Mouse (Mus musculus) mouse embryonic stem cell (cell line): ENCODE measurements around the gene Hepacam.

ENCODE experiments used
- in situ Hi-C, 2 experiments: fragments of 300-500 bp; cut with MboI; formaldehyde crosslinking; loops; 1 replicate in 1 of 2; 3 replicates in 1 of 2; pipeline ENCODE4 v1.14.3; 2019 to 2020; ENCODE audit warnings: low sequenced_read_pairs in 2 of 2, low pct_unique_long_range_greater_than_20kb in 1 of 2, mixed read lengths in 1 of 2; ENCODE audit not compliant: unreplicated experiment in 1 of 2

The Hepacam gene

DNA sequence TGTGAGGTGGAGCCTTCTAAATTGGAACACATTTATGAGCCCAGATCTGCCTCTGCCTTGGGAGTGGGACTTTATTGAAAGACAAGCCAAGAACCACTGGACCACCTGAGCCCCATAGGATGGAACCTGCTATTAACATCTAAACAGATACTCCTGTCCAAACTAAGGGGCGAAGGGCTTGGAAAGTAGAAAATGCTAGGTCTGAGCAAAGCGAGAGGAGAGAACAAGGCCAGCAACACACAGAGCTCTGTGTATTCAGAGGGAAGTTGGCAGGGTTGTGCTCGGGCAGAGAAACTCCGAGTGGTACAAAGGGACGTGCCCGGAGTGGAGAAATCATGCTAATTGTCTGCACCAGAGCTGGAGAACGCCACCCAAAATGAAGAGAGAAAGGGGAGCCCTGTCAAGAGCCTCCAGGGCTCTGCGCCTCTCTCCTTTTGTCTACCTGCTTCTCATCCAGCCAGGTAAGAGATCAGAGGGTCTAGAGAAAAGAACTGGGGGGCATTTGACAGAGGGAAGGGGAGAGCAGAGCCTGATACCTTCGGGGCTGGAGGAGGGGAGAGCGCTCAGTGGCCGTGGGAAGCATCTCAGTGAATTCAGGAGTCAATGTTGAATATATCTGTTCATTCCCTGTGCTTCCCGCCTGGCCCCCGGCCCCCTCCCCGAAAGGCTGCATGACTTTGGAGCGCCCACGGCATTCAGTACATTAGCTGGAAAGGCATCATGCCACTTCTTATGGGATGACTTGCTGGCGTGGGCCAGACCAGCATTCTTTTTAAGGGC, at the start of gene Hepacam:
Gene Hepacam, plus strand, starts transcription at position 51 of the 780 bp plus-strand sequence.
- in situ Hi-C loops: no loop called here

DNA sequence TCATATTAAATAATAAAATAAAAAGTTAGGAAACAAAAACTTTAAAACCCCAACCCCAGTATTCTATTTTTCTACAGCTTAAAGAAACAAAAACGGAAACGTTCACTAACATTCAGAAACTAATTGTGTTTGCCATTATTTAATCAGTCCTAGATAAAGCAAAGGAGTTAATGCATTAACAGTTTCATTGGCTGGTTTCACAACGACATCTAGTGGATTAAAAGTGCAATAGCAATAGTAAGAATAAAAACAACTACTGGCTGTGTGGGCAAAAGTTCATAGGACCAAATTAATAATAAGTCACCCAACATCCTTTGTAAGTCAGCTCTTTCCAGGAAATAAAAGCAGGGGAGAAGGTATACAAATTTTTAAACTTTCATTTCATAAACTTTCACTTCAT, 37.7 kb upstream of the Hepacam start:
- in situ Hi-C loops: no loop called here

DNA sequence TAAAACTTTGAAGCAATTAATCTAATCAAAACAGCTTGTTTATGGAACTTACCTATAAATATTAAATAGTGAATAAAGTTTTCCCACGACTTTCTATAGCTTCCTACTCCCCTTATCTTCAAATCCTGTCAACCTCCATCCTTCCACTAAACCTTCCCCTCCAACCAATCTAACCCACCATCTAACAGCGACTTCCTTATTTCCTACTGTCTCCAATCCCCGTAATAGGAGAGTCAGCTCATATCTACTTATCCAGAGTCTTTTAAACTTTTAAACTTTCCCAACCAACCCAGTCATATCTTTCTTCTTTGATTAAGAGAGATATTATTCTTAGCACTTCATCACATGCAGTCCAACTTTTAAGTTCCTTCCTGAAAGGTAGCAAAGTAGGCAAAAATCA, 21.7 kb upstream of the Hepacam start:
- in situ Hi-C loops: no loop called here

DNA sequence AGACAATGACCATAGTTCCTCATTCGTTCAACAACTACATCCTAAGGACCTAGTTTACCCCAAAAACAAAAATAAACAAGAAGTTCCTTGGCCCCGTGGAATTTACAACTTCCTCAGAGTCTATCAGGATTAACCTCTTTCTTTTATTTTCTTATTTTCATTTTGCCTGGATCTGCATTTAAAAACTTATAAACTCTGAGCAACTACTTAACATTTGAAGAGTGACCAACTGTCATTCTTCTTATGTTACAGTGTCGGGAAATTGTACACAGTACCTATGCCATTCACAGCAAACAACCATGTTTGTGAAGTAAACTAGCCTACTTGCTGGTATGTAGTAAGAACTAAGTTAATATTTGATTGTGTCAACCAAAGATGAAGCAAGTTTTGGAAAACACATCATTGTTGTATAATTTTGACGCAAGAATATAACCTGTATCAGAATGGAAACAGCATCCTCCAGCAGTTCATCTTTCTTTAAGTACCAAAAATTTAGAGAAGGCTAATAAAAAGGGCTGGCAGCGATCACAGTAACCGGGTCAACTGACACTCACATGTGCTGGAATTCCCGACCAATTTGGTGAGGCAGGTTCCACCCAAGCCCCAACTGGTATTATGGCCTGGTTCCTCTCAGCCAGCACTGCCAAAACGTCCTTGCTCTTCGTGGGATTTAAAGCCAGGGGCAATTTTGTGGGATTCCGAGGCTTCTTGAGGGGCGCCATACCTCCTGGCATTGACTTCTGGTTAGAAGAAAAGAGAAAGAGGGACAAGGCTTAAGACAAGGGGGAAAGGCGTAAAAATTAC, 19.8 kb upstream of the Hepacam start:
- in situ Hi-C loops: no loop called here

DNA sequence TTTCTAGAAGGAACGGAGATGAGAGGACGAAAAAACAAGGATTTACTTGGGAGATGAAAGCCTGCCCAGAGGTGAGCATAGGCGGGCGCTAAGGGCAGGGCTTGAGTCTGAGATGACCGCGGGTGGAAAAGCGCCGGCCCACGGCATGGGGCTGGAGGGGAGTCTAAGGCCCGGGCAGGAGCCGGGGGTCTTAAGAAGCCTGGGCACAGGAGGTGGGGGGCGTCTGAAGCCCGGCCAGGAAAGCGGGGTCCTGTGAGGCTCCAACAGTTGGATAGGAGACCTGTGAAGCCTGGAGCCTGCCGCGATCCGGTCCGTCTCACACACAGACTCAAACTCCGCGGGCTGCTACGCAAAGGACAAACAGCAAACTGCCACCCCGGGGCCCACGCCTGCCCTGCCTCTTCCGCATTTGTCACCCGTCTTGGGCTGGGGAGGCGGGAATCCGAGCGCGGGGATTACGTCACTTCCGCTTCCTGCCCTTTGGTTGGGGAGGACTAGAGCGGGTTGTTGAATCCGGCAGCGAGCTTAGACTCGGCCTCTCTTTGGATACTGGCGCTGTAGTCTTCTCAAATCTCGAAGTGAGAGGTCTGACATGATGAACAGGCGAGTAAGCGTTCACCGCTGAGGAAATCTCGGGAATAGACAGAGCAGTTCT, 19.0 kb upstream of the Hepacam start, which contains the start of gene Ccdc15:
Gene Ccdc15, minus strand, starts transcription at position 445 of the 655 bp plus-strand sequence.
- in situ Hi-C loops: no loop called here

DNA sequence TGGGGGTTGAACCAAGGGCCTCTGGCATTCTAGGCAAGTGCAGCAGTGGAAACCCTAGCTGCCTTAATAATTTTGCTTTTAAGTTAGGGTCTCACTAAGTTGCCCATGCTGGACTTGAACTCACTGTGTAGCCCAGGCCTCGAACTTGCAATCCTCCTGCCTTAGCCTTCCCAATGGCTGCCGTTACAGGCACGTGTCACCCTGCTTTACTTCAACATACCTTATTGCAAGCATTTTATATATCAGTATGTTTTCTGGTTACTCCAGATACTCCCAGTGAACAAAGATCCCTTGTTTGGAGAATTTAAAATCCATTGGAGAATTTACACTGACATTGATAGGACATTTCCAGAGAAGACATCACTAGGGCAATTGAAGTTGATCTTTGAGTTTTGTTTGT, 18.1 kb upstream of the Hepacam start:
- in situ Hi-C loops: no loop called here

DNA sequence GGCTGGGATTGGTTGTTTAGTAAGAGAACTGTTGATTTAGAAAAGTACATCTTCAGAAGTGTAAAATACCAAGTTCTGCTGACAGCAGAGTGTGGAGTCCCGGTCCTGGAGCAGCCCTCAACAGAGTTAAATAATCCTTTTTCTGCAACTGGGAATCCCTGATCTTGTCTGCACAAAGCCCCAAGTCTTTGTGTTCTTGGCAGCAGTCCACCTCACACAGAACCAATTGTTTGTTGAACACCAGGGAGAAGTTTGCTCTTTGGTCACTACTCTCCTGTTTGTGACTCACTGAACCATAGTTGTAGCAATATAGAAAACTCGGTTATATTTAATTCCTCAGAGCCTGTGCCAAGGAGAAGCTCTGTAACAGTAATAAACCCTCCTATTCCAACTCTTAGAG, 15.9 kb upstream of the Hepacam start:
- in situ Hi-C loops: no loop called here

DNA sequence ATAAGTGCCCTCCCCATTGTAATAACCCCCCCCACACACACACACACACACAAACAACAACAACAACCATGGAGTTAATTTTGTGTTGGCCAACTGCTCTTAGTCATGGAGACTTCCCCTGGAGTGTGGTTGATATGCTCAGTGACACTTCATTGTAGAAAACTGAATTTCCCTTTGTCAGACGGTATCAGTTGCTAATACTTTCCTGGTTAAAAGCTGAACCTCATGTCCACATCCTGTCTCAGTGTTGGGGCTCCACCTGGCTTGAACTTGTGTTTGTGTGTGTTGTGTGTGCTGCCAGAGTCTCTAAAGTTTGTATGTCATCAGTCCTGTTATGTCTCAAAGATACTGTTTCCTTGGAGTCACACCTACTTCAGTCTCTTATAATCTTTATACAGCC, 12.7 kb upstream of the Hepacam start:
- in situ Hi-C loops: no loop called here

DNA sequence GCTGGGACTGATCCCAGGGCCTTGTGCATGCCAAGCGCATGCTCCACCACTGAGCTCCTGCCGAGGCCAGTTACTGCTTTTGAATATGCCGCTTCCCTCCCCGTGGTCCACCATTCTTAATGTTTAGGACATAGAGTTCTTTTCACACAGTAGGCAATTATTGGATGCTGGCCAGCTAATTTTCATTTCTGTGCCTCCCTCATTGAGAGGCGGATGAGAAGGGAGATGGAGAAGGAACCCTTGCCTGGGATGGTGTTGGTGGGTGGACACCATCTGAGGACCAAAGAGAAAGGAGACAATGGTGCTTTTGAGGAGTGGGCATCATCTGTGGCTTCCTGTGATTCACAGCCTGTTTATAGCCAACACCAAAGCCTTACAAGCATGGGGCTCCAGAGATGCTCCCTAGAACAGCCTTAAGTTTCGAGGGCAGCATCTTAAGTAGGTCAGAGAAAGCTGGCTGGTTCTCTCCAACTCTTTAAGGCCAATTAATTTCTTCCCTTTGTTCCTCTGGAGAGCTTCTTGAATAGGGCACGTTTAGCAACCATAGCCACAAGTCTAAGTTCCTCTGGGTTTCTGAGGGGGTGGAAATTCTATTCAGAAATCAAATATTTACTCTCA, 8.3 kb upstream of the Hepacam start:
- in situ Hi-C loops: no loop called here

DNA sequence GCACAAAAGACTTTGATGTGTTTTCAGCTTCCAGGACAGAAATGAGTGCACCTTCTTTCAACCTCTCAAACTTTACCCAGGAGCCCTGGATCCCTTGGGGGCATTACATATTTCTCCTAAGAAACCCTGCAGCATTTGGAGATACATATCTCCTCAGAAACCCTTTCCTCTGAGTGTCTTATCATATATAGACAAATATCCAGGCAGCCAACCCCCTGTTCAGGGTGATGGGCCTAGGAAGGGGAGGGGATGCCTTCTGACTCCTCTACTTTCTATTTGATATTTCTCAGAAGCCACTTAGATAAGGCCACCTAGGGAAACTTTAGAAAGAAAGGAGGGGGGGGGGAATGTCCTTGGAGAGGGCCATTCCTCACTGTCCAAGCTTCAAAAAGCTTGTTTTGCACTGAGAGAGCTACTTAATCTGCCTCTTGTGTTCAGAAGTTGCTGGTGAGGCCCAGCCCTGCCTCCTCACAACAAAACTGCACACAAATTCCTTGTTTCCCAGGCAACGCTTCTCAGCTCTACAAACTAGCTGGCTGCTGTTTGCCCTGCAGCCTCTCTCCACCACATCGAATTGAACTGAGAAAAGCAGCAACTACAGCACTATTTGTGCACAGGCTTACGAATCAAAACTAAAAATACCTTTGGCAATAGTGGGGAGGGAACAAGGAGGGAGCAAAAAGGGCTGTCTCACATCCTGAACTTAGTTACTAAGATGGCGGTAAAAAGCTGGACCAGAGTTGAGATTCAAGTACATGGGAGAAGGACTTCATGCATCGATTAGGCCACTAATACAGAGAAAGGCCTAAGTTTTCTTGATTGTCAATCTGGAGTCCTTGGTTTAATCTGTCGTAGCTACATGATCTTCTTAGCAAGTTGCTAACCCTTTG, 7.6 kb upstream of the Hepacam start:
- in situ Hi-C loops: no loop called here

DNA sequence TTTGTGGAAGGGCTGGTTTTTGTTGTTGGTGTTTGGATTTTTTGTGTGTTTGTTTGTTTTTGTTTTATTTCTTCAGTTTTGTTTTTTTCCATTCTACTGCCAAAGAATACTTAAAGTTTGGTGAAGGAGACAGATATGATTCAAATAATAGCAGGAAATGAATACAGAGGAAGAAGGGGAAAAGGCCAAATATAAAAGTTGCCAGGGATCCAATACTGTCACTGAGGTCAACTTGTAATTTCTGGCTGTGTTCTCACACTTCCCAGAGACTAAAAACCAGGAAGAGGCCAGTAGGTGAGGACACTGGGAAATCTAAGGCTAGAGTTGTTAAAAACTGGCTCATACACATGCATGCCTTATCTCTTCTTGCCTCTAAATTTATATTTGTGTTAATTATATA, 5.1 kb upstream of the Hepacam start:
- in situ Hi-C loops: no loop called here

DNA sequence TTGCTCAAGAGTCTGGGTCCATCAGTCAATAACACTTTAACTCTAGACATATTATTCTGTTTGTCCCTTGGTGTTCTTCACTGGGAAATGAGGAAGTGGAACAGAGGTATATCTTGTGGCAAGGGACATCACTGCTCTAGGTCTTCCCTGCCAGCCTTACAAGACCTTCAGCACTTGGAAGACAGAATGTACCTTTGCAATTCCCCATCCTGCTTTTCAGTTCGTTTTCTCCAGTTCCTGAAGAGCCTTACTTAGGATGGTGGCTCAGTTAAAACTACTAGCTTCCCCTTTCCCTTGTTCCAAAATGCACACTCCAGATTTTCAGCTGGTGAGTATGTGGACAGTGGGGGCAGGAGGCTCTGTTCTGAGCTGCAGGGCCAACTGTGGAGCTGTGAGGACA, 4.3 kb upstream of the Hepacam start:
- in situ Hi-C loops: no loop called here

DNA sequence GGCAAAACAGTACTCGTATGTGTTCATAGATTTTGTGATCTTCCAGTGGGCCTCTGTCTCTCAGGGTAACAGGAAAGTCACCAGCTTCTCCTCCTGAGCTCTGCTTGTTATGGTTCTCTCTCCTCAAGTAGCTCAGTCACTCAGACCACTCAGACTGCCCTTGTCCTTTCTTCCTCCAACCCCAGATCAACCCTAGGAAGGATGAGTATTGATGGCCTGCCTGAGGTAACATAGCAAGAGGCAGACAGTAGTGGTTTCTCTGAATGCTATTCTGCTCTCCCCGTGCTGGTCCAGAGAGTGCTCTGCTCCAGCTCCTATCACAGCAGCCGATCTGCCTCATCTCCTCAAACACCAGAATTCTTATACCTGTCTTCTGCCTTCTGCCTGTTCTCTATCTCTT, 3.6 kb upstream of the Hepacam start:
- in situ Hi-C loops: no loop called here

DNA sequence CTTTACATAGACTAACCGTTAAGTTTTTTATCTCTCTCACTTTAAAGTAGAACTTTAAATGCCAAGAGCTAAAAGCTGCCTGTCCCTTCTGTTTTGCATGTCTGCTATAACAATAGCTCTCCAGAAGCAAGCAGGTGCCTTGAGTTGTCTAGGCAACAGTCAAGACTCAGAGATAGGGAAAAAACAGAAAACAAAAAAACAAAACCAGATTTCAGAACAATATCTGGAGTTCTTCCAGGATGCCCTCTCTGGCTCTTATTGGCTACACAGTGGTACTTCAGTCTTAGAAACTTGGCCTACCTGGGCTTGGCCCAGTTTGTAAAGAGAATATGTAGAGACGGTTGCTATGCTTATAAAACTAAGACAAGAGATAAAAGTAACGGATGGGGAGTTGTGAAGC, 2.8 kb upstream of the Hepacam start:
- in situ Hi-C loops: no loop called here

DNA sequence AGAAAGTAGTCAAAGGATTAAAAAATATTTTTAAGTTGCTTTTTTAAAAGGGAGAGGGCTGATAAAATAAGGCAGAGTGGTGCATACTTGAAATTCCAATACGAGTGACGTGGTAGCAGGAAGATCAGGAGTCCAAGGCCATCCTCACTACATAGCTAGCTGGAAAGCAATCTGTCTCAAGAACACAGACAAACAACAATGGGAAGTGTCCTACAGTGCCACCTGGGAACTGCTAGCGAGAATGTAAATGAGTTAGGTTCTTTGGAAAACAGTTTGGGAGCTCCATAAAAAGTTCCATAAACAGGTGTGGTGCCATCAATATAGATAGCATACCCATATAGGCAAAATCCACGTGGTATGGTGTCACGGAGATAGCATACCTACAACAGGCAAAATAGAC, 1.4 kb upstream of the Hepacam start:
- in situ Hi-C loops: no loop called here

DNA sequence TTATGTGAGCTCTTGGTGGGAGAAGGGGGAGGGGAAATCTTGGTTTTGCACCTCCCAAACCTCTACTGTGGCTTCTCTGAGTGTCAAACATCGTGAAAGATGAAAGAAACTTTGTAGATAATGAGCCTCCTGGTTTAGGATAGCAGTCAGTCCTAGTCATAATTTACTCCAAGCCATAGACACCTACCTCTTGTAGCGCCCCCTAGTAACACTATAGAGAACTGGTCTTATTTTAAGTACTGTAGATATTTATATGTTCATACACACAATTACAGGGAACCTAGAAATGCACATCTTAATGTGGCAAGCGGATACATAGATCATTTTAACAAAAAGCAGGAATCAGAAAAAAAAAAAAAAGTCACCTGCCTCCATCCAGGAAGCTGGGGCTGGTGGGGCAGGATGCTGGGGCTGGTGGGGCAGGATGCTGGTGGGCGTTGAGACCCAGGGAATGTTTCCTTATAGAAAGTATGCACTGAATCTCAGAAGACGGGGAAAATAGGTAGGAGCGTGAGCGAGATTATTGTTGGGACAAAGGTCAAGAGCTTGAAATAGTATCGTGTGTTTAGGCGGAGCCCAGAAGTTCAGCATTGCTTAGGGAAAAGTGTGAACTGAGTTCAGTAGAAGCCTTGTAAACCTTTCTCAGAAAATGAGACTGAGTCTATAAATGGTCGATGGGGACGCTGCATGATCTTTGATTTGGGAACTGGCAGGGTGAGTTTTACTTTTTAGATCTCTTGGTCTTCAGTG, 1.1 kb downstream of the Hepacam start:
- in situ Hi-C loops: no loop called here

DNA sequence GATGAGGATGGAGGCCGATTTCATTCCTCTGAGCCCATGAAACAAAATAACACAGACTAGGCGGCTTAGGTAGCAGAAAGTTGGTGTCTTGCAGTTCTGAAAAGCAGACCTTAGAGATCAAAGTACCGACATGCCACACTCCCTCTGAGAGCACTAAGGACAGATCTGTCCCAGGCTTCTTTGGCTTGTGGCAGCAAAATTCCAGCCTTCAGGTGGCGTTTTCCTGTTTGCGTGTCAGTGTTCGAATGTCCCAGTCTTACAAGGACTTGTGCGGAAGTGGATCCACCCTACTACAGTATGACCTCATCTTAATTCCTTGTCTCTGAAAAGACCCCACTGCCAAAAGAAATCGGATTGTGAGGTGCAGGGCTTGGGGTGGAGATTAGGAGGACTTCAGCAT, 1.7 kb downstream of the Hepacam start:
- in situ Hi-C loops: no loop called here
